Mouse (Mus musculus) layer of hippocampus, adult 18-20 months (tissue): Measurements from ENCODE around the gene Pde6h. TPM values are rescaled to one million over a fixed set of nuclear protein-coding genes. Genes with fewer than 3 reads are reported as not detected.

Experiments used
- DNase-seq, 2 experiments: peaks; one replicate each; pipeline ENCODE4 v3.0.0; 2022; ENCODE audit warnings: low spot score in 2 of 2
- total RNA-seq, 2 experiments: library from RNA; stranded (reverse); gene quantifications; 2 replicates each; pipeline ENCODE4 v1.2.3; 2021

Gene Pde6h
- total RNA-seq, 2 experiments from 2014 or later: 0.43 to 3.1 TPM

DNA sequence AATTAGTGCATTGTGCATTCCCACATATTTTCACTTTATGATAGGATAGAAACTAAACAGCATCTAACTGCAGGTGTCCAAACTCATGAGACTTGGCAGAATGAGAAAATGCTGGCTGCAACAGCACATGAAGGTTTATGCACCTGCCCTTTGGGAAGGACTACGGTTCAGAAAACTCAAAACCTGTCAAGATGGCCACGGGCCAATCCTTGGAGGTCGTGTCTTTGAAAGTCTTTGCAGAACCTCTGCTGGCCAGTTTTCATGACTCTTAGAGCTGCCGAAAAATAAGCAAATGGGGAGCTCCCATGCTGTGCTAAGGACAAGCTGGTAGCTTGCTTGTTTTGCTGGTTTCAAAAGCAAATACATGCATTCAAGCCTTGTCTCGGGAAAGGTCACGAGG lies 90.7 kb downstream of the Pde6h start:
- DNase-seq: no peak

GRCm38 (mm10) chr6:137017216-137017973 lies 93.8 kb downstream of the Pde6h start:
- DNase-seq: no peak

Other genes starting within 250 kb of the Pde6h start
- under 1 TPM; 0.53 to 0.57 TPM for gene Gucy2c, start 142.1 kb upstream of the Pde6h start, total RNA-seq
- 10 to 100 TPM; 11.8 to 13.2 TPM for gene Hist4h4, start 119.4 kb upstream of the Pde6h start, total RNA-seq
- 10 to 100 TPM; 64.1 to 73.0 TPM for gene H2afj, start 115.6 kb upstream of the Pde6h start, total RNA-seq
- gene BC049715, start 96.2 kb upstream of the Pde6h start, total RNA-seq: 1 to 10 TPM; 2.6 to 3.0 TPM
- 100 to 1,000 TPM; 136 to 141 TPM for gene Wbp11, start 95.6 kb upstream of the Pde6h start, total RNA-seq
- 10 to 100 TPM; 10.4 to 14.0 TPM for gene Smco3, start 88.4 kb upstream of the Pde6h start, total RNA-seq
- gene Art4, start 66.1 kb upstream of the Pde6h start, total RNA-seq: not detected
- 10 to 100 TPM; 24.7 to 29.4 TPM for gene Mgp, start 48.0 kb upstream of the Pde6h start, total RNA-seq
- gene Erp27, start 1.7 kb upstream of the Pde6h start, total RNA-seq: under 1 TPM; 0.58 to 0.87 TPM
- gene Arhgdib, start 18.1 kb downstream of the Pde6h start, total RNA-seq: 10 to 100 TPM; 10.4 to 11.7 TPM
- 10 to 100 TPM; 34.2 to 37.1 TPM for gene Rerg, start 246.7 kb downstream of the Pde6h start, total RNA-seq